Mouse (Mus musculus) inflammation-experienced regulatory T-cells, adult 6 months (primary cell): ENCODE results near the gene E130114P18Rik. TPM values are rescaled to one million over a fixed set of nuclear protein-coding genes. Genes with fewer than 3 reads are reported as not detected.

Experiments
- ATAC-seq: one replicate; pipeline ENCODE4 v1.8.0; 2017
- polyA plus RNA-seq, 3 experiments: library from polyadenylated mRNA; unstranded; fragments of 100-300 nt; shearing (Covaris generic); gene quantifications; one replicate each; pipeline ENCODE4 v1.2.1; 2017

Gene E130114P18Rik
- polyA plus RNA-seq, 3 experiments from 2014 or later, result not detected

GRCm38 (mm10) chr4:97636569-97636968, 141.3 kb downstream of the E130114P18Rik start:
- ATAC-seq, result no peak

- ATAC-seq, result no peak
Measured at GRCm38 (mm10) chr4:97635757-97636292, 142.1 kb downstream of the E130114P18Rik start.

GRCm38 (mm10) chr4:97635296-97635755, 142.6 kb downstream of the E130114P18Rik start:
- no peak for ATAC-seq

GRCm38 (mm10) chr4:97628881-97629605, 148.8 kb downstream of the E130114P18Rik start:
- no peak for ATAC-seq

GRCm38 (mm10) chr4:97626002-97626720, 151.7 kb downstream of the E130114P18Rik start:
- ATAC-seq, result no peak

- no peak for ATAC-seq
Measured at GRCm38 (mm10) chr4:97623165-97623564, 154.7 kb downstream of the E130114P18Rik start.

- ATAC-seq, result no peak
Measured at GRCm38 (mm10) chr4:97621731-97622130, 156.1 kb downstream of the E130114P18Rik start.

GRCm38 (mm10) chr4:97620409-97620808, 157.5 kb downstream of the E130114P18Rik start:
- no peak for ATAC-seq

GRCm38 (mm10) chr4:97618668-97619373, 159.1 kb downstream of the E130114P18Rik start:
- no peak for ATAC-seq

GRCm38 (mm10) chr4:97615031-97615430, 162.8 kb downstream of the E130114P18Rik start:
- ATAC-seq, result no peak

GRCm38 (mm10) chr4:97611251-97611847, 166.5 kb downstream of the E130114P18Rik start:
- ATAC-seq, result no peak

- ATAC-seq, result no peak
Measured at GRCm38 (mm10) chr4:97609831-97610727, 167.8 kb downstream of the E130114P18Rik start.

GRCm38 (mm10) chr4:97609329-97609728, 168.5 kb downstream of the E130114P18Rik start:
- ATAC-seq, result no peak

- ATAC-seq, result no peak
Measured at GRCm38 (mm10) chr4:97608728-97609127, 169.2 kb downstream of the E130114P18Rik start.

- no peak for ATAC-seq
Measured at GRCm38 (mm10) chr4:97608134-97608533, 169.7 kb downstream of the E130114P18Rik start.

GRCm38 (mm10) chr4:97607169-97607568, 170.7 kb downstream of the E130114P18Rik start:
- no peak for ATAC-seq

- no peak for ATAC-seq
Measured at GRCm38 (mm10) chr4:97606524-97606923, 171.4 kb downstream of the E130114P18Rik start.

GRCm38 (mm10) chr4:97602579-97602978, 175.3 kb downstream of the E130114P18Rik start:
- no peak for ATAC-seq

GRCm38 (mm10) chr4:97600875-97601835, 176.7 kb downstream of the E130114P18Rik start:
- no peak for ATAC-seq

GRCm38 (mm10) chr4:97597443-97597842, 180.4 kb downstream of the E130114P18Rik start:
- no peak for ATAC-seq
